Mouse (Mus musculus) spleen, adult 18-20 months (tissue): ENCODE measurements around the gene Olig1.
"Not testable (repeated sequence)": the region's sequence is repeated elsewhere in the genome, so short reads cannot be mapped to it uniquely, and the experiment has no call there.

Experiments
- DNase-seq, 2 experiments: peaks; one replicate each; pipeline ENCODE4 v3.0.0; 2022; ENCODE audit warnings: mixed read lengths in 2 of 2

Olig1 gene

DNA sequence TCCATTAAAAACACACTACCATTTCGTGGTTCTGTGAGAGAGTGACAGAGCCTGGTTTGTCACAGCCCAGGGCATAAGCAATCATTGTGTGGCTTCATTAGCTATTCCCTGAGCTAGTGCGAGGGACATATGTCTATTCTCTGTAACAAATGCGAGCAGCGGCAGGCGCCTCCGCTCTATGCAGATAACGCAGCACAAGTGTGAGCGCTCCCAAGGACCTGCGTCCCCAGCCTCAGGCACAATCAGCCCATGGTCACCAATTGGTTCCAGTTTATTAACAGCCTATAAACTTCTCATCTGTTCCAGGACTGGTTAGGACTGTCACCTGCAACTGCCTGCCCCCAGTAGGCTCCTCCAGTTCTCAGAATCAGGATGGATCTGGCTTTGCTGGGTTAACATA, 23.3 kb upstream of the Olig1 start:
- no peak for DNase-seq

DNA sequence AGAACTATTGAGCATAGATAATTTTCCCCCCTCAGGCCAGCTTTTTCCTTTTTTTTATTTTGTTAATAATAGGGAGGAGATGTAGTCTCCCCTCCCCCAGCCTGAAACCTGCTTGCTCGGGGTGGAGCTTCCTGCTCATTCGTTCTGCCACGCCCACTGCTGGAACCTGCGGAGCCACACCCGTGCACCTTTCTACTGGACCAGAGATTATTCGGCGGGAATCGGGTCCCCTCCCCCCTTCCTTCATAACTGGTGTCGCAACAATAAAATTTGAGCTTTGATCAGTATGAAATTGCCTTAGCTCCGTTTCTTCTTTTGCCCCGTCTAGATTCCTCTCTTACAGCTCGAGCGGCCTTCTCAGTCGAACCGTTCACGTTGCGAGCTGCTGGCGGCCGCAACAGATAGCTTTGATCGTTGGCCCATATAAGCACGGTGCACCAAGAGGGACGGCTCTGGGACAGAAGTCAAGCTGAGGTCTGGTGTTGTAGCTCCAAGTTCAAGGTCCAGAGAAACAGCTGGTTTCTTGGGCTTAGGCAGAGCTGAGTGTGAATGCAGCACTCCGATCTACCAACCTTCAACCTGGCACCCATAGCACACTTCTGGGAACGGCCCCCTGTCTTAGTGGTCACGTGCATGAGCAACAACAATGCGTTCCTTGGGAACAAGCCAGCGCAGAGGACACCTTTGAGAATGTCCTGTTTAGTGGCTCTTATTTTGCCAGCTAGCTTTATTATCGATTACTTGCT, 14.0 kb upstream of the Olig1 start:
- DNase-seq = not testable (repeated sequence)

DNA sequence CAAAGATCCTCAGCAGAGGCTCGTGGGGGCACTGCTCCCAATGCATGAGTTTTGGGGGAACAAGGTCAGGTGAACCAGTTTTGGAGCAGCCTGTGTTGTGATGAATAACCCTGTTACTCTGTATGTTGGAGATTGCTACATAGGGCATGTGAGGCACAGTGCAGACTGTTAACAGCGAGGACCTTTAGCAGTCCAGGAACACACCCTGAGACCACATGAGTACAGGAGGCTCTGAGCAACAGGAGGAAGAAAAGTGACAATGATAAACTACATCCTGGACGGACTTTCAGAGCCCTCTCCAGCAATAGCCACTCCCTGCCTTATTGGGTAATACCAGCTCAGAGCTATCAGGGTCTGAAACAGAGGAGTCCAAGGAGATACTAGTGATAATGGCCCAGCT, 10.6 kb upstream of the Olig1 start:
- DNase-seq = no peak

DNA sequence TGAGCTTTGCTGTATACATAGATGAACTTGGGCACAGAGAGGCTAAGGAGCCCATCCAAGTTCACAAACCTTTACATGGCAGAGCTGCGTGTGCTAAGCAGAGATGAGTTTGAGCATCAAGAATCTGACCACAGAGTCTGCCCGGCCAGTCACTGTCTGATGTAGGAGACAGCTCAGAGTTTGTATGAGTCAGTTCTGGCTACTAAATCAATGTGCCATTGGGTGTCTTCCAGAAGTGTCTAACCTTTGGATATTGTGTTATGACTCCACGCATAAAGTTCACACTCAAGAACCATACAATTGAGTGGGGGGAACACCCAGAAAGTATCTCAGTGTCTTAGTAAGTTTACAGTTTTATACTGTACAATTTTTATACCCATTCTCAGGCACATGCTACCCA, 8.7 kb upstream of the Olig1 start:
- DNase-seq = no peak

GRCm38 (mm10) chr16:91262467-91263220, 6.9 kb upstream of the Olig1 start:
- no peak for DNase-seq

GRCm38 (mm10) chr16:91265972-91266371, 3.6 kb upstream of the Olig1 start:
- DNase-seq = no peak

GRCm38 (mm10) chr16:91268724-91269452, 684 bp upstream of the Olig1 start:
- DNase-seq = no peak

DNA sequence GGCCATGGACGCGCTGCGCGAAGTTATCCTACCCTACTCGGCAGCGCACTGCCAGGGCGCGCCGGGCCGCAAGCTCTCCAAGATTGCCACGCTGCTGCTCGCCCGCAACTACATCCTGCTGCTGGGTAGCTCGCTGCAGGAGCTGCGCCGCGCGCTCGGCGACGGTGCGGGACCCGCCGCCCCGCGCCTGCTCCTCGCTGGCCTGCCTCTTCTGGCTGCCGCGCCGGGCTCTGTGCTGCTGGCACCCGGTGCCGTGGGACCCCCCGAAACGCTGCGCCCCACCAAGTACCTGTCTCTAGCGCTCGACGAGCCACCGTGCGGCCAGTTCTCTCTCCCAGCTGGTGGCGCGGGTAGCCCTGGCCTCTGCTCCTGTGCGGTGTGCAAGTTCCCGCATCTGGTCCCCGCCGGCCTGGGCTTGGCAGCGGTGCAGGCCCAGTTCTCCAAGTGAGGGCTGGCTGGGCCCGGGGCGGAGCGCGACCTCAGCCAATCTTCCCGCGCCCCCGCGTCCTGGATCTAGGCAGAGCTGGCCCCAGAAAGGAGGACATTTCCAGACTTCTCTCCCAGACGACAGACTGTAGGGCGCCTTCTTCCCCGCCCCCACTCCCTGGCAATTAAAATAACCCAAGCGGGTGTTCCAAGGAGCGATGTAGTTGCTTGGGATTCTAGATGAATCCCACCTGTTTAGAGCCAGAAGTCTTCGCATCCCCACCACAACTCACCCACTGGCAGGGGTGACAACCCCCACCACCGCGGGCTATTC, 820 bp downstream of the Olig1 start:
- no peak for DNase-seq

GRCm38 (mm10) chr16:91270982-91271549, 1.5 kb downstream of the Olig1 start:
- no peak for DNase-seq

GRCm38 (mm10) chr16:91271634-91272033, 2.1 kb downstream of the Olig1 start:
- DNase-seq = no peak

DNA sequence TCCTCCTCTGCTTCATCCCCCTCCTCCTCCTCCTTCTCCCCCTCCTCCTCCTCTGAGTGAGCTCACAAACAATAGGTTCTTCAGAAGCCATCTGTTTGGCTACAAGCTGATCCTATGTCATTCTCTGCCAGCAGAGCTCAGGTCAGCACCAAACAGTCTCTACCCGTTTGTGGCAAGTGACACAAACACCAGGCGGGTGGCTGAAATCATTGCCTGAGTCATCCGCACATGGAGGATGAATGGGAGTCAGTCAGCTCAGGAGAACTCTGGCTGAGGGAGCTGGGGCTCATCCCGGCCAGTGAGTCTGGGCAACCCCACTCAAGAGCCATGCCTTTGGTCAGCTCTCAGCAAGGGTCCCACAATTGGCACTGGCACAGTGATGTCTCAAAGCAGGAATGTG, 10.9 kb downstream of the Olig1 start:
- no peak for DNase-seq

- DNase-seq = no peak
These were observed 22.5 kb downstream of the Olig1 start for GRCm38 (mm10) chr16:91292080-91292479.

DNA sequence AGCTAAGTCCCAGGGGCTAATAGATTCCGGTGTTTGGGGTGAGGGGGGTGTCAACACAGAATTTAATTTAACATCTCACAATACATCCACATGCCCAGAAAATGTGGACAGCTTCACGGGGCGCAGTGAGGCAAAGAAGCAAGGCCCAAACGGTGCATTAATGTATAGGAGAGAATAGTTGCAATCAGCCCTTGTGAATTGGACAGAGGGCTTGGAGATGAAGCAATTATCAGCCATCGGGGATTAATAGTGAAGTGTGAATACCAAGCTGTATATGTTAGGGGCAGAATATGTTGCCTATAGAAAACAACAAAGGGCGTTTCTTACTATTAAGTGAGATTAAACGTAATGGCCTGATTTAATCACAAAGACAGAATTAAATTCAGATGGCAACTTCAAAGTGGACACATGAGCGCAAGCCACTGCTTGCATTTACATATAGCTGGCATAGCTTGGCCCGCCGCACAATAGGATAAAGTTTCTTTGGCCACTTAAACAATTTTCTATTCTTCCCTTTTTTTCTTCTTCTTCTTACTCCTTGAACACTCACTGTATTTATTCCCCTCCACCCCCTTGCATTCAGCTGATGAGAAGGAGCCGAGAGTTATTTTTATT, 23.3 kb downstream of the Olig1 start:
- no peak for DNase-seq

DNA sequence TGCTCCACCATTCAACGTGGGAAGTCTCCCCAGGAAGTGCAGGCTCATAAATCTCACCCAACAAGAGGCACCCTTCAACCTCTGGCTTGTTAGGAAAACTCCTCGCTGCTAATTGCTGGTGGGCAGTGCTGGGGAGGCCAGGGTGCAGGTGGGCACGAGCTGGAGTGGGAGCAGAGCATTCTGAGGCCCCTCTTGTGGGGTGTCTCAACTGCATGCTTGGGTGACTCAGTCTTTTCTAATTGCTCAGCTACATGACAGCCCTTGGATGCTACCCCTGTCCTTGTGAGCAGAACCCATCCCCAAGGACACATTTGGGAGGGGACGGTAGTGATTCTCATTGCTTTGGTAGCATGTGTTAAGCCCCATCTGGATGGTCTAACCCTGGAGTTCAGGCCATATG, 28.2 kb downstream of the Olig1 start:
- no peak for DNase-seq

DNA sequence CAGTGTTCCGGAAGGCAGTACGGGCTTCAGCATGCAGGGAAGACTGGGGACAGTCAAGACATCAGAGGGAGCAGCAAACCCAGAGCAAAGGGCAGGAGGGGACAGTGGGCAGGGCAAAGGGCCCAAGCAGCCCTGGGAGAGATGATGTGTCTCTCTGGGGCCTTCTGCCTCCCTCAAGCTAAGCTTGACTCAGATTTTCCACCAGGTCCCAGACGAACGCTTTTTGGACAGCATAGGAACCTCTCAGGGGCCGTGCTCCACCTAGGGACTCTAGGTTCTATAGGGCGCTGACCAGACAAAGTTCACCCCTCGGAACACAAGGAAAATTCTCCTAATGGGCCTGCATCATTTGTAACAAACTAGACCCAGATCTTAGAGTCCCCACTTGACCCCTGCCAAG, 29.8 kb downstream of the Olig1 start:
- no peak for DNase-seq

- DNase-seq = no peak
These were observed 31.3 kb downstream of the Olig1 start for GRCm38 (mm10) chr16:91300641-91301441.

DNA sequence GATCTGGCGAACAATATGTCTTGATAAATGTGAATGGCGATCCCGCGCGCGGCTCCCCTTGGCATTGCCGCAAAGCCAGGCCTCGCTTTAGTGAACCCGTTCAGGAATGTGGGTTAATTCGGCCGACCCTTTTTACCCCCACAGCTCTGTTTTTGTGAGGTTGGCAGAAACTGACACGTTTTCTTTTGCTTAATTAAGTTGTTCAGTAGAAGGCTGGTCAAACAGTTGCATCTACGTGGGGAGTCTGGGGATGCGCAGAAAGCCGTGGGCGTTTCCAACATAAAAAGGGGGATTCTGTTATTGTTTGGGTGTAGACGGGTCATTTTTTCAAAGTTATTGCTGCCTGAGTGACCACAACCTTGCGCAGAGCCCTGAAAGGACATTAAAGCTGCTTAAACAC, 31.9 kb downstream of the Olig1 start:
- no peak for DNase-seq

DNA sequence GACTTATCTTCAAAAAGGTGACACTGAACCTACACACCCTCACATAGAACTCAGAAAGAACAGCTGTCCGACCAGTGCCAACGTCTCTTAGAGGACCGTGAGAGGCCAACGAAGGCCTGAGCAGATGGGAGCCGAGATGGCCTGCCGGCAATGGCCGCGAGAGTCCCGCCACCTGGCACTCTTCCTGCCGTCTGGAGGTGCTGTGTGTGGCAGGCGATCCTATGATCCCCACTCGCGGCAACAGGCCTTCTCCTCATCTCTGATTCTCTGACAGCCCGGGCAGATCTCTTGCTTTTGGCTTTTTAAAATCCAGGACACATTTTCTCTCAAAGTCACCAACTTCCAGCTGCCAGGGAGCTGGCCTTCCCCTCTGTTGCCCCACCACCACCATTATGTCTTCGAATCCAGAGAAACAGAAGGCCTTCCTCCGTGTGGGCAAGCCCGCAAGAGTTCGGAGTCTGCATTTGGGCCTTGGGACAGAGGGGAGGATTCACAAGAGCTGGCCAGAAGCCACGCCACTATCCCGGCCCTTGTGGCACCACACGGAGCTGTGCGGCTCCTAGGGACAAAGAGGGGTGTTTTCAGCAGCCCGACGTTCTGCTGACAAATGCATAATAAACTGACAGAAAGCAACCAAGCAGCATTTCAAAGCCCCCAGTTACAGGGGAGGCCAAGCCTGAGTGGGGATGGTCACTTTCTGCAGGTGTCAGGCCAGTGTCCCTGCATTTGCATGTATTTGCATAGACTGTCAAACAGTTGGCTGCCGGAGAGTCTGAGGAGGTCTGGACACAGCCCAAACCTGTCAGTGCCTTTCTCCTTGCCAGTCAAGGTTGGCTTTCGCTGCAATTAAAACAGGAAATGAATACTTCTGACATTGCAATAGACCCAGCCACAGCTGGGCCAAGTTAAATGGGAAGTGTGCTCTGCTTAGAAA, 34.5 kb downstream of the Olig1 start:
- no peak for DNase-seq

- no peak for DNase-seq
These were observed 36.0 kb downstream of the Olig1 start for GRCm38 (mm10) chr16:91305512-91306111.

DNA sequence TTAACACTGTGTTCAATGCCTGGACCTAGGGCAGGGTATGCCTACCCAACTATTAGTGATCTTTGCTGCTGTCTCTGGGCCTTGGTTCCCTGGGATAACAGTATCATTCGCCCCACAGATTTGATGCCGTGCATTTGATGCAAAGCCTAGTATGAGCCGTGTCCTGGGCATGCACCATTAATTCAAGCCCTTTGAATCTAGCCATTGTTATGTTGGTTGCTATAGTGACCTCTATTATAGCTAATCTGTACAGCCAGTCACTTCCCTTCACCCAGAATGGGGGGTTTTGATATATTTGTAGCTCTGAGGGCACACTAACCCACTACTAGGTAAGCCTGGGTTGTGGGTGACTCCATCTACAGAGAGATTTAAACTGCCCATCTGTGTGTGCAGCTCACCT, 40.3 kb downstream of the Olig1 start:
- no peak for DNase-seq
